Mouse (Mus musculus) liver, embryonic 13.5 days (tissue): ENCODE data around the gene Zfp943. TPM values are rescaled to one million over a fixed set of nuclear protein-coding genes. Genes with fewer than 3 reads are reported as not detected.
"Not testable (repeated sequence)": the region's sequence is repeated elsewhere in the genome, so short reads cannot be mapped to it uniquely, and the experiment has no call there.

Source experiments
- ATAC-seq: fragments of 200-750 bp; cut with Nextera tagmentation; 2 replicates; pipeline ENCODE4 v1.8.0; 2017; ENCODE audit warnings: low read depth, mild to moderate bottlenecking, moderate number of reproducible peaks, moderate library complexity
- DNase-seq: peaks from one replicate; pipeline ENCODE4 v3.0.0; 2022
- H3K27ac ChIP-seq: fragments of 300-500 bp; sonication (generic); 2 replicates; pipeline ENCODE4 v1.5.1; 2015; ENCODE audit warnings: moderate library complexity, mild to moderate bottlenecking, inconsistent platforms
- H3K27me3 ChIP-seq: fragments of 300-500 bp; sonication (generic); 2 replicates; pipeline ENCODE4 v1.6.1; 2015; ENCODE audit warnings: mild to moderate bottlenecking, inconsistent platforms
- H3K36me3 ChIP-seq: fragments of 300-500 bp; sonication (generic); 2 replicates; pipeline ENCODE4 v1.6.1; 2015; ENCODE audit warnings: mild to moderate bottlenecking, inconsistent platforms
- H3K4me1 ChIP-seq: fragments of 300-500 bp; sonication (generic); replicated peaks from 2 replicates; pipeline ENCODE4 v1.6.1; 2015; ENCODE audit warnings: inconsistent platforms
- H3K4me2 ChIP-seq: fragments of 300-500 bp; sonication (generic); 2 replicates; pipeline ENCODE4 v1.6.1; 2015; ENCODE audit warnings: inconsistent platforms, mild to moderate bottlenecking, moderate library complexity
- H3K4me3 ChIP-seq: fragments of 300-500 bp; sonication (generic); replicated peaks from 2 replicates; pipeline ENCODE4 v1.5.1; 2015; ENCODE audit warnings: mild to moderate bottlenecking, inconsistent platforms
- H3K9ac ChIP-seq: fragments of 300-500 bp; sonication (generic); 2 replicates; pipeline ENCODE4 v1.6.1; 2015; ENCODE audit warnings: mild to moderate bottlenecking, inconsistent platforms
- H3K9me3 ChIP-seq: fragments of 300-500 bp; sonication (generic); replicated peaks from 2 replicates; pipeline ENCODE4 v1.6.1; 2016; ENCODE audit warnings: inconsistent platforms
- WGBS: fragments of 180-500 bp; shearing (Covaris S2); methylation state at CpG from one replicate; pipeline ENCODE4 v1.1.7; 2015; ENCODE audit not compliant: insufficient replicate concordance; 5-methylcytosine and 5-hydroxymethylcytosine counted together
- polyA plus RNA-seq: library from polyadenylated mRNA; unstranded; fragments of >200 nt; fragmentation: Nextera tagmentation; extraction: Ambion mirVana; gene quantifications from 2 replicates; pipeline ENCODE4 v1.2.1, GENCODE M21; 2015

The Zfp943 gene
- polyA plus RNA-seq = 5.3 and 7.9 TPM in 2 replicates

GRCm38 (mm10) chr17:21962107-21962907 lies at the start of gene Zfp943, which contains the start of gene Zfp942:
Gene Zfp943 (plus strand): TSS chr17:21962552.
Gene Zfp942 (minus strand): TSS chr17:21962464.
- not testable (repeated sequence) for H3K9me3 ChIP-seq, H3K36me3 ChIP-seq, H3K27me3 ChIP-seq
- DNase-seq (peak; percentile 37), ATAC-seq (peak; percentile 99)
- Histone ChIP-seq H3K4me3 (peak within 1 kb of the TSS; percentile 75), H3K27ac (peak within 1 kb of the TSS; percentile 94), H3K9ac (peak within 1 kb of the TSS; percentile 82), H3K4me1 (peaks cover 26% of the 10 kb centered on the region), H3K4me2 (peak within 1 kb of the TSS; percentile 73)
- under 1% methylated on average over 44 of the region's 55 CpGs for WGBS

DNA sequence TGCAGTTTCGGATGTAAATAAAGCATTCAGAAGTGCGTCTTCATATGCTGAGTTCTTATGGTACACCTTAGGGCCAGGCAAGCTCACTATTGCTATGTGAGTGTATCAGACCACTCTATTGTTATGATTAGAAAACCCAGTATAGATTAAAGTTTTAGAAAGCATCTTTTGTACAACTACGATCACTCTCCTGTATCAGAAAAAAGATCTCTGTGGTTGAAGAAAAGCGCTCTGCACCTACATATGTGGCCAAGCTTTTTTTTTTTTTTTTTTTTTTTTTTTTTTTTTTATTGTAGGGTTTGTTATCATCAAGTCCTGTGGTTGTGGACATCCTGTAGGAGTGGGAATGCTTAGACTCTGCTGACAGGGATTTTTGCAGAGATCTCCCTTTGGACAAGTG lies 950 bp downstream of the Zfp943 start:
- H3K4me3 ChIP-seq = peak overlapping the region; percentile 75
- WGBS = 18% methylated on average over 4 of the region's 4 CpGs
- ATAC-seq (no peak), DNase-seq (no peak)
- peak overlapping the region; percentile 59 for H3K9ac ChIP-seq
- H3K4me2 ChIP-seq = peak overlapping the region; percentile 69
- no peaks in the 10 kb centered on the region for H3K27me3 ChIP-seq
- H3K36me3 ChIP-seq = 0 out of 2 replicates have a peak, but pooled peaks cover 3% of the 10 kb centered on the region
- H3K4me1 ChIP-seq = peaks cover 26% of the 10 kb centered on the region
- no peaks in the 10 kb centered on the region for H3K9me3 ChIP-seq
- no peak overlapping the region for H3K27ac ChIP-seq

GRCm38 (mm10) chr17:22035594-22035993 lies 73.2 kb downstream of the Zfp943 start:
- not testable (repeated sequence) for H3K9ac ChIP-seq, DNase-seq, H3K27ac ChIP-seq, H3K36me3 ChIP-seq, ATAC-seq, H3K4me1 ChIP-seq, H3K9me3 ChIP-seq, H3K4me2 ChIP-seq, H3K4me3 ChIP-seq, H3K27me3 ChIP-seq
- 7% methylated on average over 1 of the region's 1 CpGs for WGBS

DNA sequence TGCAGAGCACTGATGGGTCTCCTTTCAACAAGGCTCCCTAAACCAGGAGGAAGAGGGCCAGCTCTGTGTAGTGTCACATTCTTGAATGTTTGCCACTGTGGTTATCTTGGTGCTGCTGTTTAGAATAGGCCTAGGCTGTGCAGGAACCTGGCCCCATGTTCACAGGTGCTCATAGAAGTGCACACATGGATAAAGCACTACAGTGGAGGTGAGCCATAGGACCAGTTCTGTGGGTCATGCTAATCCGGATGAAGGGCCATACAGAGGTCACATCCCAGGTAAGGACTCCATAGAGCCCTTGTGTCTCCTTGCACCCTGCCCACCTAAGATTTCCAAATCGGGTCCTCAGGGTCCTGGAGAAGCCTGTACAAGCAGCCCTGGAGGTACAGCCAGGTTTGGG lies 87.1 kb downstream of the Zfp943 start:
- Histone ChIP-seq H3K27me3 (no peaks in the 10 kb centered on the region), H3K4me1 (no peaks in the 10 kb centered on the region), H3K4me2 (no peak overlapping the region), H3K27ac (no peak overlapping the region), H3K9ac (no peak overlapping the region), H3K36me3 (no peaks in the 10 kb centered on the region), H3K9me3 (no peaks in the 10 kb centered on the region; the same call in 1 of the 2 replicates), H3K4me3 (no peak overlapping the region)
- DNase-seq (no peak), ATAC-seq (no peak)
- WGBS = 34% methylated on average over 2 of the region's 2 CpGs

DNA sequence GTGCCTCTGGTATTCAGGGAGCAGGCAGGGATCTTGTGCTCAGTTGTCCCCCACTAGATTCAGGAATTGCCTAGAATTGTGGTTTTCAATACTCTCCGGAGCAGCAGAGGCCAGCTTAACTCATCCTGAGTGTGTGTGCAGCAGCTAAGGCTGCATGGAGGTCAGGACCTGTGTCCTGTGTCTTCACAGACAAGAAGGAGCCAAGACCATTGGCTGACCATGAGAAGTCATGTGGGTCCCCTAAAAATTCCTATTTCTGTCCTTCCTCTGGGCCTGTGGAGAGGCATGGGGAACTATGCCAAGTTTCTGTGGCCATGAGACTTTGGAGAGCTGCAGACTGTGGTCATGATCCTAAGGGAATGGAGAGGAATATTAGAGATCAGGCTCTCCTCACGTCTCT lies 90.9 kb downstream of the Zfp943 start:
- no peak overlapping the region for H3K4me3 ChIP-seq
- H3K27me3 ChIP-seq = no peaks in the 10 kb centered on the region
- no peak overlapping the region for H3K9ac ChIP-seq
- no peaks in the 10 kb centered on the region for H3K36me3 ChIP-seq
- WGBS = 48% methylated on average over 2 of the region's 2 CpGs
- H3K4me1 ChIP-seq = no peaks in the 10 kb centered on the region
- DNase-seq (no peak), ATAC-seq (no peak)
- no peak overlapping the region for H3K4me2 ChIP-seq
- no peak overlapping the region for H3K27ac ChIP-seq
- H3K9me3 ChIP-seq = no peaks in the 10 kb centered on the region; the same call in 1 of the 2 replicates

DNA sequence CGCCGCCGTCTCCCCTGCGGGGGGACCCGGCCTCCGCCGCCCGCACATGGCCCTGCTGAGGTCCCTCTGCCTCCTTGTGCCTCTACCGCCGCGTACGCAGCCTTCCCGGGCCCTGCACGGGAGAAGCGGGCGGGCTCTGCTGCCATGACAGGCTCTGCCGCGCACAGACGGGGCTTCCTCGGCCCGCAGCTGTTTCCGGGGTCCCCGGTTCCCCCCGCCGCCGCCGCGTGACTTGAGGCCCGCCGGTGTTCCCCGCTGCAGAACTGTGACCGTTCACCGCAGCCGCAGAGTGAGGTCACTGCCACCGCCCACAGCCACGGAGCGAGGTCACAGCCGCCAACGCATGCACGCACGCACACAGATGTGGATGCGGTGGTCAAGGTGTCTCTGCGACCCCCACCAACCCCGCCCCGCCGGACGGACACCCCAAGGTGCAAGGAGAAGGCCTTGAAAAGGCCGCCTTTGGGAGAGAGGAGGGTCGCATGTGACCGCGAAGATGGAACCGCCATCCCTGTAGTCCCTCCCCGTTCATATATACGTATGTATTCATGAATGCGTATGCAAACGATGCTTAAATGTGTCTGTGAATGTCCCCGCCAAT lies 118.8 kb downstream of the Zfp943 start:
- no peak overlapping the region for H3K27ac ChIP-seq
- peak overlapping the region; percentile 70 for H3K4me2 ChIP-seq
- H3K27me3 ChIP-seq = peaks cover 7% of the 10 kb centered on the region
- ATAC-seq (0 out of 2 replicates have a peak, but pooled peaks have one; percentile 34), DNase-seq (no peak)
- H3K36me3 ChIP-seq = no peaks in the 10 kb centered on the region
- peak overlapping the region; percentile 56 for H3K4me3 ChIP-seq
- WGBS = 5% methylated on average over 57 of the region's 57 CpGs
- no peaks in the 10 kb centered on the region for H3K4me1 ChIP-seq
- H3K9ac ChIP-seq = peak overlapping the region; percentile 39
- no peaks in the 10 kb centered on the region for H3K9me3 ChIP-seq

DNA sequence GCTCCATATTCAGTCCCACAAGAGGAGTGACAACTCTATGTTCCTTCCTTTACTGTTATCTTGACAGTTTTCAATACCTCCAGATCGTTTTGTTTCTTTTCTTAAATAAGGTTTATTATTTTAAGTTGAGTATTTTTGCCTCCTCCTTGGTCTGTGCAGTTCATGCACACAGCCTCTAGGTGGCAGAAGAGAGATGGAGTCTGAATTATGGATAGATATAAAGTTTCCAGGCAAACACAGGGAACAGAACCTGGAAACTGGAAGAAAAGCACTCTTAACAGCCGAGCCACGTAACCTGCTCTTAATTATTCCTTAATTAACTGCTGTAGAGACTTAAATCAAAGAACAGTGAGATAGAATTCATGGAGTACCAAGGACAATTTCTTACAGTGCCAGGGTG lies 120.9 kb downstream of the Zfp943 start:
- not testable (repeated sequence) for H3K4me3 ChIP-seq, H3K27me3 ChIP-seq, DNase-seq, H3K9me3 ChIP-seq, ATAC-seq, H3K27ac ChIP-seq, H3K4me2 ChIP-seq, H3K9ac ChIP-seq, H3K4me1 ChIP-seq, H3K36me3 ChIP-seq
- WGBS = 14% methylated on average over 3 of the region's 3 CpGs

- Histone ChIP-seq H3K4me1 (no peaks in the 10 kb centered on the region), H3K9me3 (no peaks in the 10 kb centered on the region), H3K9ac (no peak overlapping the region), H3K4me3 (no peak overlapping the region), H3K27ac (no peak overlapping the region), H3K36me3 (no peaks in the 10 kb centered on the region), H3K27me3 (no peaks in the 10 kb centered on the region), H3K4me2 (no peak overlapping the region)
- DNase-seq = no peak
- ATAC-seq = no peak
Observed at GRCm38 (mm10) chr17:22118770-22119169, 156.4 kb downstream of the Zfp943 start.

Other genes with a start within 250 kb of the Zfp943 start
- 2.0 and 2.4 TPM in 2 replicates for gene Zfp229, start 231.8 kb upstream of the Zfp943 start, polyA plus RNA-seq
- gene Zfp820, start 116.8 kb upstream of the Zfp943 start, polyA plus RNA-seq = 1.9 and 2.1 TPM in 2 replicates
- gene Zfp995, start 52.6 kb upstream of the Zfp943 start, polyA plus RNA-seq = 1.9 and 2.5 TPM in 2 replicates
- 8.8 and 11.9 TPM in 2 replicates for gene Zfp942, start 88 bp upstream of the Zfp943 start, polyA plus RNA-seq
- gene Zfp947, start 203.6 kb downstream of the Zfp943 start, polyA plus RNA-seq = 0.47 and 0.65 TPM in 2 replicates